Mouse (Mus musculus): ENCODE measurements around the gene Ephb1. TPM values are rescaled to one million over a fixed set of nuclear protein-coding genes. Genes with fewer than 3 reads are reported as not detected.

Gene Ephb1
- 33.0 and 38.8 TPM in 2 replicates for polyA plus RNA-seq (2015; fragmentation: Nextera tagmentation; extraction: Ambion mirVana)

- Histone ChIP-seq H3K4me2 (peak within 1 kb of the TSS; percentile 87), H3K27ac (replicated peaks) (peak within 1 kb of the TSS; percentile 84), H3K9ac (replicated peaks) (peak within 1 kb of the TSS; percentile 81), H3K27me3 (replicated peaks) (peaks cover 39% of the 10 kb centered on the region), H3K36me3 (no peaks in the 10 kb centered on the region), H3K4me3 (replicated peaks) (peak within 1 kb of the TSS; percentile 76), H3K9me3 (replicated peaks) (no peaks in the 10 kb centered on the region), H3K4me1 (peaks cover 36% of the 10 kb centered on the region)
- WGBS, result 1% methylated on average over 22 of the region's 22 CpGs
- ATAC-seq (ENCODE audit: low FRiP score), result peak; percentile 96
Measured at GRCm38 (mm10) chr9:102354561-102354973, at the start of gene Ephb1. Gene Ephb1 (minus strand): TSS chr9:102354693.

GRCm38 (mm10) chr9:102403086-102404021, 48.9 kb upstream of the Ephb1 start:
- ATAC-seq (ENCODE audit: low FRiP score), result no peak; the same call in 1 of the 2 replicates
- H3K4me1 ChIP-seq, result peaks cover 5% of the 10 kb centered on the region; the same call in 1 of the 2 replicates
- no peak overlapping the region for H3K9ac ChIP-seq (replicated peaks)
- H3K4me2 ChIP-seq, result peak overlapping the region; percentile 9; the same call in 1 of the 2 replicates
- no peak overlapping the region for H3K4me3 ChIP-seq (replicated peaks)
- H3K36me3 ChIP-seq, result no peaks in the 10 kb centered on the region
- no peaks in the 10 kb centered on the region for H3K27me3 ChIP-seq (replicated peaks)
- H3K27ac ChIP-seq (replicated peaks), result no peak overlapping the region
- no peaks in the 10 kb centered on the region for H3K9me3 ChIP-seq (replicated peaks)
- WGBS, result 33% methylated on average over 18 of the region's 18 CpGs

GRCm38 (mm10) chr9:102402671-102403070, 48.2 kb upstream of the Ephb1 start:
- WGBS, result 61% methylated on average over 3 of the region's 3 CpGs
- H3K27ac ChIP-seq (replicated peaks), result no peak overlapping the region
- peaks cover 5% of the 10 kb centered on the region; the same call in 1 of the 2 replicates for H3K4me1 ChIP-seq
- no peak overlapping the region for H3K9ac ChIP-seq (replicated peaks)
- no peak overlapping the region for H3K4me2 ChIP-seq
- H3K4me3 ChIP-seq (replicated peaks), result no peak overlapping the region
- H3K27me3 ChIP-seq (replicated peaks), result no peaks in the 10 kb centered on the region
- H3K9me3 ChIP-seq (replicated peaks), result no peaks in the 10 kb centered on the region
- H3K36me3 ChIP-seq, result no peaks in the 10 kb centered on the region
- ATAC-seq (ENCODE audit: low FRiP score), result no peak

GRCm38 (mm10) chr9:102388266-102388665, 33.8 kb upstream of the Ephb1 start:
- H3K4me3 ChIP-seq (replicated peaks), result no peak overlapping the region
- H3K27ac ChIP-seq (replicated peaks), result no peak overlapping the region
- ATAC-seq (ENCODE audit: low FRiP score), result no peak
- 65% methylated on average over 8 of the region's 8 CpGs for WGBS
- H3K9ac ChIP-seq (replicated peaks), result no peak overlapping the region
- no peak overlapping the region for H3K4me2 ChIP-seq
- H3K36me3 ChIP-seq, result no peaks in the 10 kb centered on the region
- no peaks in the 10 kb centered on the region for H3K27me3 ChIP-seq (replicated peaks)
- no peaks in the 10 kb centered on the region for H3K4me1 ChIP-seq
- H3K9me3 ChIP-seq (replicated peaks), result no peaks in the 10 kb centered on the region

- Histone ChIP-seq H3K27me3 (replicated peaks) (no peaks in the 10 kb centered on the region), H3K9me3 (replicated peaks) (no peaks in the 10 kb centered on the region), H3K4me3 (replicated peaks) (no peak overlapping the region), H3K4me2 (no peak overlapping the region), H3K36me3 (no peaks in the 10 kb centered on the region), H3K4me1 (no peaks in the 10 kb centered on the region), H3K27ac (replicated peaks) (no peak overlapping the region), H3K9ac (replicated peaks) (no peak overlapping the region)
- 93% methylated on average over 9 of the region's 9 CpGs for WGBS
- no peak for ATAC-seq (ENCODE audit: low FRiP score)
Measured at GRCm38 (mm10) chr9:102386816-102387215, 32.3 kb upstream of the Ephb1 start.

- Histone ChIP-seq H3K27ac (replicated peaks) (no peak overlapping the region), H3K4me1 (no peaks in the 10 kb centered on the region)
- no peak for ATAC-seq (ENCODE audit: low FRiP score)
Measured at GRCm38 (mm10) chr9:102380235-102380634, 25.7 kb upstream of the Ephb1 start.

GRCm38 (mm10) chr9:102374661-102375060, 20.2 kb upstream of the Ephb1 start:
- H3K27ac ChIP-seq (replicated peaks), result no peak overlapping the region
- no peak overlapping the region for H3K4me2 ChIP-seq
- H3K9me3 ChIP-seq (replicated peaks), result no peaks in the 10 kb centered on the region
- ATAC-seq (ENCODE audit: low FRiP score), result no peak
- H3K4me1 ChIP-seq, result no peaks in the 10 kb centered on the region
- no peaks in the 10 kb centered on the region for H3K27me3 ChIP-seq (replicated peaks)
- no peak overlapping the region for H3K9ac ChIP-seq (replicated peaks)
- WGBS, result 86% methylated on average over 5 of the region's 5 CpGs
- H3K36me3 ChIP-seq, result no peaks in the 10 kb centered on the region
- H3K4me3 ChIP-seq (replicated peaks), result no peak overlapping the region

More at GRCm38 (mm10) chr9:102380235-102380634, 25.7 kb upstream of the Ephb1 start:
- WGBS, result 93% methylated on average over 2 of the region's 2 CpGs
- no peak overlapping the region for H3K9ac ChIP-seq (replicated peaks)
- no peaks in the 10 kb centered on the region for H3K36me3 ChIP-seq
- no peak overlapping the region for H3K4me2 ChIP-seq
- H3K4me3 ChIP-seq (replicated peaks), result no peak overlapping the region
- H3K9me3 ChIP-seq (replicated peaks), result no peaks in the 10 kb centered on the region
- H3K27me3 ChIP-seq (replicated peaks), result no peaks in the 10 kb centered on the region

- H3K4me1 ChIP-seq, result no peaks in the 10 kb centered on the region
- no peak overlapping the region for H3K9ac ChIP-seq (replicated peaks)
- H3K4me3 ChIP-seq (replicated peaks), result no peak overlapping the region
- H3K27me3 ChIP-seq (replicated peaks), result no peaks in the 10 kb centered on the region
- no peak for ATAC-seq (ENCODE audit: low FRiP score)
- no peaks in the 10 kb centered on the region for H3K9me3 ChIP-seq (replicated peaks)
- H3K27ac ChIP-seq (replicated peaks), result no peak overlapping the region
- WGBS, result 89% methylated on average over 5 of the region's 5 CpGs
- no peak overlapping the region for H3K4me2 ChIP-seq
- H3K36me3 ChIP-seq, result no peaks in the 10 kb centered on the region
Measured at GRCm38 (mm10) chr9:102373886-102374285, 19.4 kb upstream of the Ephb1 start.

- no peak overlapping the region for H3K4me3 ChIP-seq (replicated peaks)
- H3K36me3 ChIP-seq, result no peaks in the 10 kb centered on the region
- 91% methylated on average over 3 of the region's 3 CpGs for WGBS
- H3K9ac ChIP-seq (replicated peaks), result no peak overlapping the region
- H3K27me3 ChIP-seq (replicated peaks), result no peaks in the 10 kb centered on the region
- no peak overlapping the region for H3K27ac ChIP-seq (replicated peaks)
- no peaks in the 10 kb centered on the region for H3K9me3 ChIP-seq (replicated peaks)
- no peak overlapping the region for H3K4me2 ChIP-seq
- no peaks in the 10 kb centered on the region for H3K4me1 ChIP-seq
- no peak for ATAC-seq (ENCODE audit: low FRiP score)
Measured at GRCm38 (mm10) chr9:102371936-102372335, 17.4 kb upstream of the Ephb1 start.

GRCm38 (mm10) chr9:102371036-102371770, 16.7 kb upstream of the Ephb1 start:
- no peaks in the 10 kb centered on the region for H3K9me3 ChIP-seq (replicated peaks)
- no peak overlapping the region for H3K4me2 ChIP-seq
- no peaks in the 10 kb centered on the region for H3K4me1 ChIP-seq
- no peaks in the 10 kb centered on the region for H3K36me3 ChIP-seq
- no peak for ATAC-seq (ENCODE audit: low FRiP score)
- H3K27me3 ChIP-seq (replicated peaks), result no peaks in the 10 kb centered on the region
- 64% methylated on average over 14 of the region's 14 CpGs for WGBS
- no peak overlapping the region for H3K4me3 ChIP-seq (replicated peaks)
- H3K27ac ChIP-seq (replicated peaks), result no peak overlapping the region
- no peak overlapping the region for H3K9ac ChIP-seq (replicated peaks)

GRCm38 (mm10) chr9:102370141-102370540, 15.6 kb upstream of the Ephb1 start:
- no peak for ATAC-seq (ENCODE audit: low FRiP score)
- H3K9me3 ChIP-seq (replicated peaks), result no peaks in the 10 kb centered on the region
- H3K4me2 ChIP-seq, result no peak overlapping the region
- no peak overlapping the region for H3K27ac ChIP-seq (replicated peaks)
- H3K27me3 ChIP-seq (replicated peaks), result no peaks in the 10 kb centered on the region
- H3K4me3 ChIP-seq (replicated peaks), result no peak overlapping the region
- no peak overlapping the region for H3K9ac ChIP-seq (replicated peaks)
- WGBS, result 73% methylated on average over 8 of the region's 8 CpGs
- no peaks in the 10 kb centered on the region for H3K36me3 ChIP-seq
- H3K4me1 ChIP-seq, result no peaks in the 10 kb centered on the region
